Mouse (Mus musculus) embryonic fibroblast, embryonic 13.5 days (primary cell): ENCODE results near the gene Emid1.

Source experiments
- CTCF ChIP-seq: IDR thresholded peaks from 2 replicates; pipeline ENCODE4 v1.5.1; 2011; ENCODE audit warnings: mild to moderate bottlenecking, control low read depth, low read length, moderate library complexity, borderline replicate concordance; ENCODE audit not compliant: insufficient read depth
- POLR2A ChIP-seq: IDR thresholded peaks from 2 replicates; pipeline ENCODE4 v1.6.1; 2011; ENCODE audit warnings: low read depth, mild to moderate bottlenecking, control low read depth, low read length, moderate library complexity

- TF ChIP-seq POLR2A = no peak
- TF ChIP-seq CTCF = no peak
These were observed 32.8 kb upstream of the Emid1 start for GRCm38 (mm10) chr11:5184832-5185231.
